Mouse (Mus musculus) cerebellum, adult 9-10 months (tissue): ENCODE data around the gene Lrrc8d.
A peak's percentile ranks its signal among the peaks of the same experiment; 100 is the strongest.

Experiments
- DNase-seq: peaks from one replicate; pipeline ENCODE4 v3.0.0; 2022

Lrrc8d gene

GRCm38 (mm10) chr5:105718138-105718670, 18.4 kb downstream of the Lrrc8d start:
- no peak for DNase-seq

DNA sequence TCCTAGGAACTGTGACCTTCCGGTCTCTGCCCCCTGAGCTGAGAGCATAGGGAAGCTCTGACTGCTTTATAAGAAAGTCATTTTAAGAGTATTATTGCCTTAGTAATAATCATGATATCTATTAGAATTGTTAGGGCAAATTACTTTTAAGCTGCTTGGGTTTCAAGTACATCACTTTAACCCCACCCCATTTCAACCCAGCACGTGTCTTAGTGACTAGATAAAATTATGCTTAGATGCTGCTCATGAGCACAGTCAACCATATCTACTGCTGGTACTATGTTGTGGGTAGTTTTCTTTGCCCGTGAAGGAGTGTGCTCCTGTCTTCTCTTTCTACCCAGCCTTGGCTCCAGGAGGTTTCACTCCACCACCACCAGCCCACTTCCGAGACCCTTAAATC, 21.5 kb downstream of the Lrrc8d start:
- no peak for DNase-seq

- DNase-seq, result no peak
These were observed 23.0 kb downstream of the Lrrc8d start for GRCm38 (mm10) chr5:105722807-105723206.

DNA sequence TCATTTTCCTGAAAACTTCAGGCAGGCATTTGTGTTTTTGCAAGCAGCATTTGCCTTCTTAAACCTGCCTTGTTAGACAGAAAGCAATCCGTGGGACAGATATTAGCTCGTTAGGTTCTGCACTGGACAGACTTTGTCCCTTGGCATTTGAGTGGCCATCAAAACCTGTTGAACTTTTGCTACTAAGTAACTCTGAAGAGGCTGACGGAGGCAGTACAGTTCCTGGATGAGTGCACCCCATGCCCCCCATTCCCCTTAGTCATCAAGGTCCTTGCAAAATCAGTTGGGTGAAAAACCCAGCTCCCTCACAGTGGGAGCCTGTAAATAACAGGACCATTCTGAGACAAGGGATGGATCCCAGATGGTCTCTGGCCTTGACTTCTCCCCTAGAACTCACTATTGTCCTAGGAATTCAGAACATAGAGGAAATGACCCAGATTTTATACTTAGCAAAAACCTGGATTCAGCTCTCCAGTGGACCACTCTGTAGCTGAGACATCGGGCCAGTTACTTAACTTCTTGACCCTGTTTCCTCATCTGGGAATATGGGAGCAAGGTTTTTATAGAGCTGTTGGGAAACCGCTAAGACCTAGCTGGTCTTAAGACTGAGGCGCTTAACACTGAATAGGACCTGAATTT, 30.5 kb downstream of the Lrrc8d start:
- DNase-seq, result no peak

- no peak for DNase-seq
These were observed 31.4 kb downstream of the Lrrc8d start for GRCm38 (mm10) chr5:105731173-105731626.

- DNase-seq, result peak; percentile 27
These were observed 32.1 kb downstream of the Lrrc8d start for GRCm38 (mm10) chr5:105731627-105732432.

GRCm38 (mm10) chr5:105732433-105732891, 32.7 kb downstream of the Lrrc8d start:
- no peak for DNase-seq

DNA sequence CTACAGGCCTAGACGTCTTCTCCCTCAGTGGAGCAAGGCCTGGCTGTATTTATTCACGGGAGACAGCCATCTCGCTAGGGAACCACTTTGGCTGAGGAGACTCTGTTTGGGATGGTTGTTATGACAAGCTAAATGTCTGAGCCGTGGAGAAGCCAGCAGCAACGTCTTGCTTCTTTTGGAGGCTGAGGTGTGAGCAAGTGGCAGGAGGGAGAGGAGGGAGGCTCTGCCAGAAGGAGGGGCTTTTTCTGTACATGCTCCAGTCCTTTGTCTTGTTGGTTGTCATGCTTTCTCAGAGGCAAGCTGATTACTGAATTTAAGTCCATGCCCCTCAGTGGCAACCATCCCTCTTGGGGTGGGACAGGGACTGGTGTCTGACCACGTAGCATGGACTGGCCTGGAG, 33.5 kb downstream of the Lrrc8d start:
- no peak for DNase-seq

GRCm38 (mm10) chr5:105736365-105736764, 36.6 kb downstream of the Lrrc8d start:
- no peak for DNase-seq

GRCm38 (mm10) chr5:105737145-105737544, 37.4 kb downstream of the Lrrc8d start:
- DNase-seq, result no peak

GRCm38 (mm10) chr5:105740437-105740836, 40.7 kb downstream of the Lrrc8d start:
- no peak for DNase-seq

GRCm38 (mm10) chr5:105742641-105743040, 42.9 kb downstream of the Lrrc8d start:
- no peak for DNase-seq

GRCm38 (mm10) chr5:105745324-105745723, 45.6 kb downstream of the Lrrc8d start:
- no peak for DNase-seq

DNA sequence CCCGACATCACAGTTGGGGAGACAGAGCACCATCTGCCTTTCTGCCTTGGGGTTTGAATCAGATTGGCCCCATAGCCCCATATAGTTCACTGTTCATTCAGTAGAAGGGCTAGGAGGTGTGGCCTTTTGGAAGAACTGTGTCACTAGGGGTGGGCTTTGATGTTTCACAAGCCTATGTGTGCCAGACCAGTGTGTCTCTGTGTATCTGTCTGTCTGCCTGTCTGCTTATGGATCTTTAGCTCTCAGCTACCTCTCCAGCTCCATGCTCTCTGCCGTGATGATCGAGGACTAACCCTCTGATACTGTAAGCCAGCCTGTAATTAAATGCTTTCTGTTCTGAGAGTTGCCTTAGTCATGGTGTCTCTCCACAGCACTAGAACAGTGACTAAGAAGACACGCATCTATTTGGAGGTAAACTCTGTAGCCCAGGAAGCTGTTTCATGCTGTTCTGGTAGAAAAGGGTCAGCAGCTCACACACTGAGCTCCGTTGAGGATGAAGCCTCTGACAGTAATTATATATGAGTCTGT, 46.2 kb downstream of the Lrrc8d start:
- no peak for DNase-seq

- no peak for DNase-seq
These were observed 55.0 kb downstream of the Lrrc8d start for GRCm38 (mm10) chr5:105754803-105755202.

DNA sequence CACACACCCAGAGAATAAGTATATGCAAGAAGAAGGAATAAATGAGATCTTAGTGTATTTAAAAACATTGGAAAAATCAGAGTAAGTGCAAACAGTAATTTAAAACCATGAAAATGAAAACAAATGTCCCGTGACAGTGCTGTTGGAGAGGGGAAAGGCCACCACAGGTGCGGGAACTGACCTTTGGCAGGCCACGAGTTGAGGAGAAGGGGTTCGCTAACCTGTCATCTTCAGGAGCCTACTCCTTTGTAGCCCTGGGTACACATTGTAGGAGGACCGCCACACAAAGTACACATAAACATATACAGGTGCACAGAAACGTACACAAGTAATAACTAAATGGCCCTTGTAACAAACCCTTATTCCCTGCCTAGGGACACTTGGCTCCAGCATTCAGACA, 55.7 kb downstream of the Lrrc8d start:
- DNase-seq, result no peak

DNA sequence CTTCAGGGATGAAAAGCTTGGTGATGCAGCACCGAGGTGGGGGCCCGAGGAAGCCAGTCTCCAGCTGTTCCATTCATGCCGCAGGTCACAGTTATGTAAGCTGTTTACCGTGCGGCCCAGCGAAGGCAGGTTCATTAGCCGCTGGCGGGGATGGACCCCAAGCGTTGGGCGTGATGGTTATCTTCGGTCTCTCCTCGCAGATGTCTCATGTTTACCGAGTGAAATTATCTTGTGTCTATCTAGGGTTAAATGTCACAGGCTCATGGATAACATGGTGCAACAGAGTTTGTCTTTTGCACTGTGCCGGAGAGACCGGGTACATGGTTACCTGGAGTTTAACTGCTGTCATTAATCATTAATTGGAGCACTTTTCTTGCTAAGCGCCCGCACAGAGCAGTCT, 58.2 kb downstream of the Lrrc8d start:
- no peak for DNase-seq

GRCm38 (mm10) chr5:105758866-105759265, 59.1 kb downstream of the Lrrc8d start:
- no peak for DNase-seq

DNA sequence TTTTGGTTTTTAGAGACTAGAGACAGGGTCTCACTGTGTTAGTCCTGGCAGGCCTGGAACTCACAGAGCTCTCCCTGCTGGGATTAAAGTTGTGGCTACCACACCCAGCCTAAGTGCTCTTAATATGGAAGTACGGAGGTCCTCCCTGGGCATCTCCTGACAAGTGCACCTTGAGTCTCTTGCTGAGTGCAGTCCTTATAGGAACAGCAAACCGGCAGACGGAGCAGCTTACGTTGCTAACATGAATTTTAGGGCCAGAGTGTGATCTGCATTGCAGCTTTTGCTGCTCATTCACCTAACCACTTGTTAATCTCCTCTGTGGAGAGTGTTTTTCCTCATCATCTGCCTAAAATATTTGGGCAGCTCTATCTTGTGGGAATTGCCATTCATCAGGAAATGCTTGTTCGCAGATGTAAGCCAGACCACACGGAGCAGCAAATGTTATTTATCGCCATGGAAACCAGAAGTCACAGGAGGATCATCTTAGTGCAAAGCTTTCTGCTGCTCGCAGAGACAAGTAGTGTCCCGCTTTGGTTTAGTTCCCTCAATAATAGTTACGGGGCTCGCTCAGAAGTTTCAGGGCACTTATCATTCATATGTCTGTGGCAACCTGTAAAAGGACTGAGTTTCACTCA, 62.2 kb downstream of the Lrrc8d start:
- DNase-seq, result no peak

GRCm38 (mm10) chr5:105764369-105764768, 64.6 kb downstream of the Lrrc8d start:
- no peak for DNase-seq

DNA sequence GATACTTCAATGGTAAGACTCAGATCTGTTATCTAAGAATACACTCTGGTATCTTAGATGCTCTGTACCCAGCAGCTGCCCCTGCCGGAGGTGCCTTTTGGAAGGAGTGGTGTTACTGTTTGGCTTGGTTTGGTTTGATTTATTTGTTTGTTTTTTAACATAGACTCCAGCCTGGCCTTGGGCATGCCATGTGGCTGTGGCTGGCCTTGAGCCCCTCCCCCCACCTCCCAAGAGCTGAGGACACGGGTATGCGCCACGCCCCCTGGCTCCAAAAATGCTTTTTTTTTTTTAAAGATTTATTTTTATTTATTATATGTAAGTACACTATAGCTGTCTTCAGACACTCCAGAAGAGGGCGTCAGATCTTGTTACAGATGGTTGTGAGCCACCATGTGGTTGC, 65.6 kb downstream of the Lrrc8d start:
- DNase-seq, result no peak

- no peak for DNase-seq
These were observed 76.6 kb downstream of the Lrrc8d start for GRCm38 (mm10) chr5:105776368-105776767.

DNA sequence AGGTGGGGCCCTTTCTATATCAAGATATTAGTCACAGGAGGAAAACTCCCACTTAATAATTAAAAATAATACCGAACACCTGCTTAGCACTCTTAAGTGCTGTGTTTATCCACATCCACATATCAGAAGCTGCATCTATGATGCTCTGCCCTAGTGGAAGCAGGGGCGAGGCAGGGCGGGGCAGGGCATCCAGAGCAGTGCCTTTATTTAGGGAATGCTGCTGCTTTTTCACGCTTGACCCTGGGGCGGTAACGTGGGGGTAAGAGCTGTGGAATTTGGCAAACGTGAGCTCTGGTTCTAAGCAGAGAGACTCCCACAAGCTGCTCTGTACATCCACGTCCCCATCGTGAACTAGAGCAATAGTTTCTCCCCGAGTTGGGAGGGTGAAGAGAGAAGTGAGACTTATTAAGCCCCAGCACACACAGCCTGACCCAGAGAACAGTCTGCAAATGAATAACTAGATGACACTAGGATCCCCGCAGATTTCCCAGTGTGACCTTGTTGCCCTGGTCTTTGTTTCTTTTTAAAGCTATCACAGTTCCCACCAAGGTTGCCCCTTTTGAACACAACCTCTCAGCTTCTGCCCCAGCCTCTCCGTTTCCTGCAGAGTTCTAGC, 77.3 kb downstream of the Lrrc8d start:
- no peak for DNase-seq
